Mouse (Mus musculus) liver, embryonic 14.5 days (tissue): ENCODE measurements at regions not wholly inside any gene's neighbourhood (a gene's known extent, or its start where the extent isn't known, plus 50 kb on each side); places are given as distances from the start of the nearest gene placed in this dataset.
A peak's percentile ranks its signal among the peaks of the same experiment; 100 is the strongest.

ENCODE experiments used
- CTCF ChIP-seq: IDR thresholded peaks from 2 replicates; pipeline ENCODE4 v1.5.1; 2016; ENCODE audit warnings: antibody characterized with exemption, low read depth, control low read depth
- EP300 ChIP-seq: IDR thresholded peaks from 2 replicates; pipeline ENCODE4 v1.6.1; 2016; ENCODE audit warnings: antibody characterized with exemption, low read depth

- TF ChIP-seq CTCF (peak; percentile 60), EP300 (no peak)
These were observed 612.0 kb downstream of the Bcl11a start for GRCm38 (mm10) chr11:24689807-24690333.
